Mouse (Mus musculus) cerebellum, adult (tissue): ENCODE data around the gene Tdpoz4.
"Not testable (repeated sequence)": the region's sequence is repeated elsewhere in the genome, so short reads cannot be mapped to it uniquely, and the experiment has no call there.

Experiments used
- ATAC-seq: cut with Nextera tagmentation; 2 replicates; pipeline ENCODE4 v1.9.2; 2017; ENCODE audit warnings: mild to moderate bottlenecking, moderate library complexity, mixed read lengths; ENCODE audit not compliant: insufficient number of reproducible peaks, low FRiP score, low TSS enrichment

Gene Tdpoz4

DNA sequence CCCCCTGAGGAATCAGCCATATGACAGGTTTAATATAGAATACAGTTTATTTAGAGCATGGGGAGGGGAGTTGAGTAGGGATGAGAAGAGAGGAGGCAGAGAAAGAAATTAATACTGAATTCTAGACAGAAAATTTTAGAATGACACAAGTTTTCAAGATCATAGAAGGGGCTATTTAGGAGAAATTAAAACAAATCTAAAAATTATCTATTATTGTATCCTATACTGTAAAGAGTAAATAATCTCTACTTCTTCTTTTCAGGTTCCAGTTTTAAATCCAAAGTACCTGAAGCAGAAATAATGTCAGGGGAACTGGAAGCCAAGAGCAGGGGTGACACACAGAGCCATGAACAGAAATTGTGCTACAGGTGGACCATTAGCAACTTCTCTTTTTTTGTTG lies at the start of gene Tdpoz4:
Tdpoz4 (plus strand) TSS at position 301 of the 400 bp plus-strand sequence.
- not testable (repeated sequence) for ATAC-seq

DNA sequence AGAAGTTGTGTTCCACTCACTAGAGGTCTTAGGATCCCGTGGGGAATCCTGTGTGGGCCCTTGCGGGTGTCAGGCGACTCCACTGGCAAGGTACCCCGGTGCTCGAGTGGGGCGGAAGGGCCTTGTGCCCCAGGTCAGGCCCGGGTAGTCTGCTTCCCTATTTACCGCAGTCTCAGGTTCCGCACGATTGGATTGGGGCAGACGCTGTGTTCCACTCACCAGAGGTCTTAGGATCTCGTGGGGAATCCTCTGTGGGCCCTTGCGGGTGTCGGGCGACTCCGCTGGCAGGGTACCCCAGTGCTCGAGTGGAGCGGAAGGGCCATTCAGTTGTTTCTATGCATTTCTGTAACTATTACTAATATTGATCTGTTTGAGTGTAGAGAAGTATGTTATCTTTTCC lies 42.2 kb upstream of the Tdpoz4 start:
- ATAC-seq: not testable (repeated sequence)

DNA sequence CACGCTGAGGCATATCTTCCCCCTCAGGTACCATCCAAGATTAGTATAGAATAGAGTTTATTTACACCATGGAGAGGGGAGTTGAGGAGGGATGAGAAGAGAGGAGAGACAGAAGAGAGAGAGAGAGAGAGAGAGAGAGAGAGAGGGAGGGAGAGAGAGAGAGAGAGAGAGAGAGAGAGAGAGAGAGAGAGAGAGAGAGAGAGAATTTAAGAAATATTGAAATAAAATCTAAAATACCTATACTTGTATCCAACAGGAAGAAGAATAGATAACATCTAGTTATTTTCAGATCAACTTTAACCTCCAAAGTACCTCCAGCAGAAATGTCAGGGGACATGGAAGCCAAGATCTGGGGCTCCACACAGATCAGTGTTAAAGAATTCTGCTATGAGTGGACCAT lies 23.5 kb upstream of the Tdpoz4 start, which contains the start of gene Gm5773:
Gm5773 (plus strand) TSS at position 301 of the 400 bp plus-strand sequence.
- not testable (repeated sequence) for ATAC-seq

DNA sequence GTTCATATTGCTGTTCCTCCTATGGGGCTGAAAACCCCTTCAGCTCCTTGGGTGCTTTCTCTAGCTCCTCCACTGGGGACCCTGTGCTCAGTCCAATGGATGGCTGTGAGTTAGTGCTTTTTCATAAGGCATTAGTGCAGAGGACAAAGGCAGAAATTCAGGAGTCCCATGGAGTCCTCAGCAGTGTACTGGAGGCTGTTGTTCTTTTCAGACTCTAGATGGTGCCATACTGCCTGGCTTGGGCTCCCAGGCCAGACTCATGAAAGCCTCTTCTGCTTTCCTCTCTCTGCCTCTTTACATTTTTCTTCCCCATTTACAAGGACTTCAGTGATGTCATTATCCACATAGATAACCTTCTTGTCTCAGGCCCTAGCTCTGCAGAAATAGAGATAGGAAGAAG lies 17.1 kb downstream of the Tdpoz4 start:
- not testable (repeated sequence) for ATAC-seq

DNA sequence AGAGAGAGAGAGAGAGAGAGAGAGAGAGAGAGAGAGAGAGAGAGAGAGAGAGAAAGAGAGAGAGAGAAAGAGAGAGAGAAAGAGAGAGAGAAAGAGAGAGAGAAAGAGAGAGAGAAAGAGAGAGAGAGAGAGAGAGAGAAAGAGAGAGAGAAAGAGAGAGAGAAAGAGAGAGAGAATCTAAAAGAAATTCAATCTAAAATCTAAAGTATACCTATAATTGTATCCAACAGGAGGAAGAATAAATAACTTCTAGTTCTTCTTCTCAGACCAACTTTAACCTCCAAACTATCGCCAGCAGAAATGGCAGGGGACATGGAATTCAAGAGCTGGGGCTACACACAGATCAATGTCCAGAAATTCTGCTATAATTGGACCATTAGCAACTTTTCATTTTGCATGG lies 29.5 kb downstream of the Tdpoz4 start, which contains the start of gene Tdpoz3:
Tdpoz3 (plus strand) TSS at position 301 of the 400 bp plus-strand sequence.
- not testable (repeated sequence) for ATAC-seq
